Mouse (Mus musculus) liver, postnatal 0 days (tissue): ENCODE results near the gene Trappc5.
A peak's percentile ranks its signal among the peaks of the same experiment; 100 is the strongest.

Experiments
- CTCF ChIP-seq: sonication (generic); IDR thresholded peaks from 2 replicates; pipeline ENCODE4 v1.5.1; 2016; ENCODE audit warnings: antibody characterized with exemption, low read depth
- EP300 ChIP-seq: IDR thresholded peaks from 2 replicates; pipeline ENCODE4 v1.6.1; 2016; ENCODE audit warnings: antibody characterized with exemption, low read depth, mild to moderate bottlenecking

DNA sequence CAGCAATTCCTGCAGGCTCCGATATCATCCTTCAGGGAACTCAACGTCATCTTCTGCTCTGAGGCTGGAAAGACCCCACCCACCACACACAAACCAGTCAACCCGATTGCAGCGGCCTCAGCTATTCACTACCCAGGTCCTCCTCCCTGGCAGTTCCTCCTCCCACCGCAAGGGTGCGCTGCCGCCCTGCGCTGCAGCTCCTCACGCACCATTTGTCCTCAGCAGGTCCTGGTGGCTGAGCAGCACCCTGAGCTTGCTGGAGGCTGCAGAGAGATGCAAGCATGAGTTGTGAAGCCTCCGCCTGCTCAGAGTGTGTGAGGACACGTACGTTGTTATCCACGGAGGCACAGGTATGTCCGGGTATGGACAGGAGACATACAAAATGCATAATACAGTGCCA is 42.5 kb downstream of the Trappc5 start:
- TF ChIP-seq CTCF (peak; percentile 99), EP300 (no peak)
